Mouse (Mus musculus) spleen, postnatal 10 days (tissue): ENCODE data around the gene Gm20388.

Experiments
- DNase-seq, 2 experiments: peaks; one replicate each; pipeline ENCODE4 v3.0.0; 2021 to 2022; ENCODE audit warnings: low spot score in 2 of 2

Gm20388 gene

DNA sequence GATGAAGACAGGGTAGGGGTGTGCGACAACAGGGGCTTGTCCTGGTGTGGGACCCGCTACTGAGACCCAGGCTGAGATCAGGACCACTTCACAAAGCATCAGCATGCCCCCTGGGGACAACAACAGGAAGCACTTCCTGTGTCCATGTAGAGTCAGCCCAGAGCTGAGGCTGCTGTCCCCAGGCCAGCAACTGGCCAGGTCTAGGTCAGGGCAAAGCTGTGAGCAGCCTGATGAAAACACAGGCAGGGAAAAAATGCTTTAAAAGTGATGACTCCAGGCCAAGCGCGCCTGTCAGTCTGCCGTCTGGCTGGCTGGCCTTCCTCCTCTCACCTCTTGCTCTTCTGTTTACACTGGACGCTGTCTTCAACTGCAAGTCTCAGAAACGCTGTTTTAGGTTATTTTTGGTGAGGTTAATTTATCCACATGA lies 1721.0 kb downstream of the Gm20388 start:
- no peak for DNase-seq

DNA sequence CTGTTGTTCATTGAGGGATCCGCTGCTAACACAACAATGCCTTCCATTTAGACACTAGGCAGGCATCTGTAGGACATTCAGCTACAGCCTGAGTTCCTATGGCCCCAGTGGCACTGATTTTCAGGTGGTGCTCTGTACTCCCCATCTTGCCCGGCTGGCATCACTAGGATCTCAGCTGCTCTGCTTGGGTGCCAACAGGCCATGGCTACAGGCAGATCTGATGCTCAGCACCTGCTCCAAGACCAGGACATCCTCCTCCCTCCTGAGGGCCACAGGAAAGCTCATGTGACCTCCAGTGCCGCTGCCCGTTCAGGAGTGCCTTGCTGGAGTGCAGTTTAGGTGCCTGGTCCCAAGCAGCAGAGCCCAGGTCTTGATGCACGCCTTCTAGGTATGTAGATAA lies 1721.8 kb downstream of the Gm20388 start:
- no peak for DNase-seq

DNA sequence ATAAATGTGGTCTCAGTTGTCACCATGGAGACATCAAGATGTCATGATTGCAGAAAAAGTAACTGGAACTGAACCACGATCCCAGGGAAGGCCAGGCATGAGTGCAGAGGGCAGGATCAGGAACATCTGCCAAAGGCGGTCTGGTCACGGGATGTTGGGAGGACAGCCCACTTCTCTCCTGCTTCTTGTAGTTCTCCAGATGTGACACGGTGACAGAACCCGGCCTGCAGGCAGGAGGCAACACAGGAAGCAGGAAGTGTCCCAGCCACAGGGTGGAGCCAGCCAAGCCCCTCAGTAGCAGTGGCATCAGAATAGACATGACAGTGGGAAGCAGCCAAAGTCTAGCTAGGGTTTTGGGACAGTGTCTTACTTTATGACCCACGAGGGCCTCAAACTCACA lies 1724.9 kb downstream of the Gm20388 start:
- no peak for DNase-seq

DNA sequence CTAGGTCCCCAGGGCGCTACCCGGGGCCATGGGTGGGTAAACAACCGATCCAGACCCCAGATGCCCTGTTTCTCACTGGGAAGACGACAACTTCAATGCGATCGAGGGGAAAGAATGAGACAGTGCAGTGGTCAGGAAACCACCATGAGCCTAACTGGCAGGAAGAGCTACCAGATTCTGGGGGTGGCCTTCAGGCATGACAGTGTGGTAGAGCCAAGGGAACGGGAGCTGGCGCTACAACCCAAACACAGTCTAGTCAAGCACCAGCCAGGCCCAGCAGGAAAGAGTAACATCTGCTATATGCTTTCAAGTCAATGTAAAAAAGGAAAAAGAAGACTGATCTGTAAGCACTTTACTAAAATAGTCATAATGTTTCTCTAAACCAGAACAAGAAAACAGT lies 1725.5 kb downstream of the Gm20388 start:
- no peak for DNase-seq

DNA sequence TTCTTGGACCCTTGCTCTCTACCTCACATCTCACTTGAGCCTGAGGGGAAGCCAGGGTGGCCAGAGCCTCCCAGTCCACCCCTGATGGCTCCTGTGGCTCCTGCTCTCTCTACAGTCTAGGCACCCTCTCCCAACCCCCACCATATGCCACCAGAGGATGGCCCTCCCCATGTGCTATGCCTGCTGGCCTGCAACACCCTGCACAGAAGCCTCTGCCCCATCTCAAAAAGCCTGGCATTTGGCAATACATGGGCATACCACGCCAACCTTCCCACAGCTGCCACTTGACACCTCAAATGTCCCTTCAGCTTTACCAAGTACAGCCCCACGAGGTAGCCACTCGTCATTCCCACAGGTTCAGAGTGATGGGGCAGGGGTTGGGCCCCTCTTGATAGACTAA lies 1732.2 kb downstream of the Gm20388 start:
- no peak for DNase-seq

DNA sequence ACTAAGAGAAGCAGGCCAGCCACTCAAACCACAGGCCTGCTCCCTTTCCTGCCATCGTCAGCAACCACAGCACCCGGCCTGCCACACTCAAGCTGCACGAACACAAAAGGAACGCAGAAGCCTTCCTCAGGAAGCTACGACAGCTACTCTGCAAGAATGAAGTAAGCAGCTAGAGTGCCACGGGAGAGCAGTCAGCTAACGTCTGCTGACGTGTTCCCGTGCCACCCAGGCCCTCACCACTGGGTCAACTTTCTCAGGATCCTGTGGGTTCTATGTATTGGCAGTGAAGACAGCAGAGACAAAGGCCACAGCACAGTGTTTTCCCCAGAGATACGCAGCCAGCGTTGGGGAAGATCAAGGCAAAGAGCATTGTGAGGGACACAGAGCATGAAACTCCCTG lies 1732.7 kb downstream of the Gm20388 start:
- DNase-seq = no peak

DNA sequence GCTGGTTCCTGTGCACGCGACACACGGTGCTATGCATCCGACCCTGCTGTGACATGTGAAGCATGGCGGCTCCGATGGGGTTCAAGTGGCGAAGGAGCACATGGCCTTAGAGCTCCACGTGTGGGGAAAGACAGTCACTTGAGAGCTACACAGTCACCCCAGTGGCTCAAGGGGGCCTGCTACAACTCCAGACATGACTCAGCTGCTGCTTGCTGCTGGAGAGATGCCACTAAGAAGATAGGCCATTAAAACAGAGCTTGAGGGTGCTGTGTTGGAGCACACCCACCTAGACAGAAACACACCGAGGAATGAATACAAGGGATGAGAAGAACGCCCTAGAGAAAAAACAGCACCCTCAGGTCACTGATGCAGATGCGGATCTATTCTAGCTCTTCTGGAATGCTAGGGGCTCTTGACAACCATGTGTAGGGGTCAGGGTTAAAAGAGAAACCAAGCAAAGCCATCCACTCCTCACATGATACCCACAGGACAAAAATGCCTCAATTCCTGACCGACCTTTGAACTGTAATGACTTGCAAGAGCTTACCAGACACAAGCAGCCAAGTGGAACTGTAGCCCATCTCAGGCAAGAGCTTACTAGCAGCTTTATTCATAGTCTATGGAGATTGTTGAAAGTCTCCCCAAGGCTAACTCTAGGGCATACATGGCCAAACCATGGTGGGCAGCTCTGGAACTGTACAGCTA lies 1737.0 kb downstream of the Gm20388 start:
- no peak for DNase-seq

DNA sequence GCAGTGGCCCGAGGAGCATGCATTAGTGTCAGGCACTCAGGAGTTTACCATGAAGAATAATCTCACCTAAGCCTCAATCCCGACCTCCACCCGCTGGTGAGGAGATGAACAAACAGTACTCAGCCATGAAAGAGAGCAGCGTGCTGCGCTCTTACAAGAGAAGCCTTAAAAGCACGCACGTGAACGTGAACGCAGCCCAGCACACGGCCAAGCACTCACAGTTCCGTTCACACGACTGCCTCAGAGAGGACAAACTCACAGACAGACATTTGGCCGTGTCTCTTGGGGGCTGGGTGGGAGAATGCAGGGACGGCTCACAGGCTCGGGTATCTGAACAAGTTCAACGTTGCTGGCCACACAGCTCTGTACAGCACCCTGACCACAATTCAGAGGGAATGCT lies 1737.8 kb downstream of the Gm20388 start:
- DNase-seq = no peak

DNA sequence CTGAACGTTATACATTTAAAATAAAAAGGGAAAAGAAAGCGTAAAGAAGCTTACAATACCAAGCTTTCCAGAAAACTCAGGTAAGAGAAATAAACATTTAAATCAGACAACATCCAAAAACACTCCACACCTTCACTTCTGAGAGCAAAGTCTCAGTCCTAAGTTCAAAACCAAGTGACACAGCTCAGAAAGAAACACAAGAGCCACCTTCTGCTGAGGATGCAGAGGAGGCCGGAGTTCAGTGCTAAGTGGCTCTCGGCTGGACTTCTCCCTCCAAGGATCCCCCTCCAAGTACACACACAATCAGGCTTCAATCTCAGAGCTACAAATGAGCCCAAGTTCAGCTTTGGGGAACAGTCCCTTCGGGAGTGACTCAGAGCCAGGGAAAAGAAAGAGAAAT lies 1738.8 kb downstream of the Gm20388 start:
- no peak for DNase-seq

DNA sequence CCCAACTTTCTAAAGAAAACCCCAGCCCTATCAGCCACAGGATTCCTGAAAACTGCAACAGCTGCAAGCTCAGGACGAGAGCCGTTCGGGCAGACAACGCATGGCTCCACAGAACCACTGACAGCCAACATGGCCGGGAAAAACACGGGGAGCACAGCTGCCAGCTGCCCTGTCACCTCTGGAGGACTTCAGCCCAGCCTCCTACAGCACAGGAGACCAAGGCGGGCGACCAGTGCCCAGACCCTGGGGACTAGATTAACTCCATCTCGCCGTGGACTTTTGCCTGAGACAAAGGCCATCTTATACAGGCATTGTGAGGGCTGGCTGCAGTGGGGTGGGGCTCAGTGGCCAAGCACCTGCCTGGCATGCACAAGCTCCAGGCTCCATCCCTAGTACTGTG lies 1739.3 kb downstream of the Gm20388 start:
- DNase-seq = no peak

DNA sequence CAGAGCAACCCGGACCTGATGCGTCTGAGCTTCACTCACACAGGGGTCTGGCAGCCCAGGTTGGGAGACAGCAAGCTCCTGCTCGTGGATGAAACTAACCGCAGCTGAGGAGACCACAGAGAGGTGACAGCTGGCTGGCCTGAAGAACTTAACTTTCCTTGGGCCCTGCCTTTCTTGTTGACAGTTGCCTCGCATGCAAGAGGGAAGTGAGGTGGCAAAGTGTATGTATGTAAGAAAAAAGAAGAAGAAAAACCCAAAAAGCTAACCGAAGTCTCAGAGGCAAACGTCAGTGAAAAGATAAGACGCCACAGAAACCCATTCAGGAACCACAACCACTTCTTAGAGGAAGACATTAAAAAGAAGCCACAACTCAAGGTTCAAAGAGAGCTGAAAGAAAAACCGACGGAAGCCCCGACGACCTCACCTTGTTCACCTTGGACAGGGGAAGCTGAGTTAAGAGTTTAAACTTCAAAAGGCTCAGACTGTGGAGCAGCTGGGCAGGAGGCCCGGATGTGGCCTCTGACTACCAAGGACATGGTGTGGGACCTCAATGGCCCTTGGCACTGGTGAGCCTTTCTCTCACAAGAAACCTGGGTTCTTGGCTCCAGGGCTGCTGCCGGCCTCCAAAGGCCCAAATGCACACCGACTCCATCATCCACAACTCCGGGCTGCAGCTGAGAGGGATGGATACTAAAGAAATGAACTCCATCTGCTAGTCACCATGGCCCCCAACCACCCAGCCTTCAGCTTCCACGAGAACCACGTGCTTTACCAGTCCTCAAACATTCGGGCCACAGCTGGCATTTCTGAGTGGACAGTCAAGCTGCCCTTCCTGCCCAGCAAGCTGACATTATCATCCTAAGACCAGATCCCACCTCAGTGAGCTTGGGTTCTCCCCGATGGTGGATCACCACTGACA lies 1740.0 kb downstream of the Gm20388 start:
- DNase-seq = no peak

DNA sequence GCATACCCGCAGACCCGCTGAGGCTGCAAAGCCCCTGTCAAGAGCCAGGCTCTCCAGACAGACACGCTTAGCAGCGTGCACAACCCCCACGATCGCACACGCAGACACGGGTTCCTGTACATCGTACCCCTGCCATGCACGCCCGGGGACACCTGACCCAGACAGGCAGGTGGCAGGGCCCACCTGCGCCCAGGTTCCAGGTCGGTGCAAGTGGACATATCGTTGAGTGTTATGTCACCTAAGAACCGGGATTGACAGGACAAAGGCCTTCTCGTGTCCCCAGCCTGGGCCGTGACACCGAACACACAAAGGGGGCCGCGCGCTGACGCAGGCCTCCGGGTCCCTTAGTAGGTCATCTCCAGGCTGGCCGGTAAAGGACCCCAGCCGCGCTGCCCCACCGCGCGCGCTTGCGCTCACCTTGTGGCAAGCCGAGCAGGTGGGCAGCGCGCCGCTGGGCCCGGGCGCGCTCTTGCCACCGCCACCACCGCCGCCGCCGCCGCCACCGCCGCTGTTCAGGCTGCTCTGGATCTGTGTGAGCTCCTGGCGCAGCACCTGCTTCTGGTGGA lies 1740.8 kb downstream of the Gm20388 start:
- DNase-seq = no peak

DNA sequence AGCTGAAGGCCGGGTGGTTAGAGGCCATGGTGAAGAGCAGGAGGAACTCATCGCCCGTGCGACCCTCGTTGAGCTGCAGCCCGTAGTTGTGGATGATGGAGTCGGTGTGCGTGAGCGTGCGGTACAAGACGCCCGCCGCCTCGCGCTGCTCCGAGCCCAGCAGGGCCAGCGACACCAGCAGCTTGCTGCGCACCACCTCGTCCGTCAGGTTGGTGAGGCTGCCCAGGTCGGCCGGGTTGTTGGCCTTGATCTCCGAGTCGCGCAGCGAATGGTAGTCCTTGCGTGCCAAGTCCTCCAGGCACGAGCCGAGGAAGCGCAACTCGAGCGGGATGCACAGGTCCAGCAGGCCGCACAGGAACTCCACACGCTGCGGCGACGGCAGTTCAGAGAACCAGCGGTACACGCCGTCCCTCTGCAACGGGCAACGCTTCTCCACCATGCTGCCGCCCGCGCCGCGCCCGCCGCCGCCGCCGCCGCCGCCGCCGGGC lies 1741.3 kb downstream of the Gm20388 start:
- DNase-seq = no peak

DNA sequence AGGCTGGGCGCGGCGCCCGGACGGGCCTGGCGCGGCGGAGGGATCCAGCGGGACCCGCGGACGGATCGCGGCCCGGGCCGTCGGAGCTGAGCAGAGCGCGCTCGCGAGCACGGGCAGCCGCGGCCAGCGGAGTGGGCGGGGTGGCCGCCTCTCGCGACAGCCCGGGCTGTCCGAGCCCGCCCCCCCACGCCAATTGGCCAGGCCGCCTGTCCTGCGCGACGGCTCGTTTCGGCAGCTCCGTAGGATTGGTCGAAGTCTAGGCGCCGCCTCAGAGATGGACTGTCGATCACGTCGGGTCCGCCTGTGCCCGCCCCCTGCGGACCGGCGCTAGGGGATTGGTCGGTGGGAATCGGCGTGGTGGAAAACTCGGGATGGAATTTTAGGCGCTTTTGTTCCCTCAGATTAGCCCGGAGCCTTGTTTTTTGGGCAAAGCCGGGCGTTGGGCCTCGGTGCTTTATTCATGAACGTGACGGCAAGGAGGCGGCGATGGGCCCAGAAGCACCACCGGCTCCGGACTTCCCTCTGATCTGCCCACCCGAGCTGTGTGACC lies 1742.2 kb downstream of the Gm20388 start, which contains the start of gene Zcchc14:
Zcchc14 (minus strand) TSS at position 128 of the 550 bp plus-strand sequence.
- DNase-seq = peak in 1 of 2 experiments; percentile 65

DNA sequence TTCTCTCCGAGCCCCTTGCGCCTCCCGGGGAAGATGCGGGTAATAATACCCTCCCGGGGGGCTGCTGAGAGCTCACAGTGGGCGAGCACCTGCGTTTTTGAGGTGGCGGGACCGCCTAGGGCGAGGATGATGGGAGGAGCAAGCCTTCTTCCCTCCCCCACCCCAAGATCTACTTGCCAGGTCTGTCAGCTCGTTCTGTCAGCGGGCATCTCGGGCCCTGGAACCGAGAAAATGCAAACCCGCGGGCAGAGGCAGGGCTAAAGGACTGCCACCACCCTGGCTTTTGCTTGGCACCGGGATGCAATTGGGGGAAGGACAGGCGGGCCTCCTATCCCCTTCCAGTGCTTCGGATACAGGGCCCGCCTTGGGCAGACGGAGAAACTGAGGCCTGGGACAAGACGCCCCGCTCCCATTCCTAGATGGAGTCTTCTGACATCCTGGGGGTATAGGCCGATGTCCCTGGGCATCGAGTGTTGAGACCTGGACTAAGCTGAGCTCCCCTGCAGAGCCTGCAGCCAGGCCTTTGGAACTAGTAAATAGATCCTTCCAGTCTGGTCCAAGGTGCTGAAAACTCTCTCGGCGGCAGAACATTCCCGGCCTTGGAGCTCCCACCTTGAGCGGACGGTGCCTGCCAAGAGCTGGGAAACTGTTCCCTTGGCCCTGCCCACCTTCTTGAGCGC lies 1742.8 kb downstream of the Gm20388 start:
- DNase-seq = no peak

DNA sequence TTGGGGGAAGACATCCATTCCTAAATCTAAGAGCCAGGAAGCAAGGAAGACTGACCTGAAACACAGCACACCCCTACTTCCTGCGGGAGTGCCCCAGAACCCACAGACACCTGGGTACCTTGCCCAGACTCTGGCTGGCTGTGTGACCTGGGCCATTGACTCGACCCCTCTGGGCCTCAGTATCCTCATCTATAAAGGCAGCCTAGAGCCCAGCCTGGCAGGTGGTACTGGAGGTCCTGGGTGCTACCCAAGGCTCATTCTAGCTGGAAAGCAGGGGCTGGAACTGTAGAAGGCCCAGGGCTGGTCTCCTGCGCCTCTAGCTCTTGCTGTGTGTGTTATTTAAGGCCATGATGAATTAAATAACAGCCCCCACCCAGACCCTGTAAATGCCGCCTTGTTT lies 1743.5 kb downstream of the Gm20388 start:
- DNase-seq = no peak

DNA sequence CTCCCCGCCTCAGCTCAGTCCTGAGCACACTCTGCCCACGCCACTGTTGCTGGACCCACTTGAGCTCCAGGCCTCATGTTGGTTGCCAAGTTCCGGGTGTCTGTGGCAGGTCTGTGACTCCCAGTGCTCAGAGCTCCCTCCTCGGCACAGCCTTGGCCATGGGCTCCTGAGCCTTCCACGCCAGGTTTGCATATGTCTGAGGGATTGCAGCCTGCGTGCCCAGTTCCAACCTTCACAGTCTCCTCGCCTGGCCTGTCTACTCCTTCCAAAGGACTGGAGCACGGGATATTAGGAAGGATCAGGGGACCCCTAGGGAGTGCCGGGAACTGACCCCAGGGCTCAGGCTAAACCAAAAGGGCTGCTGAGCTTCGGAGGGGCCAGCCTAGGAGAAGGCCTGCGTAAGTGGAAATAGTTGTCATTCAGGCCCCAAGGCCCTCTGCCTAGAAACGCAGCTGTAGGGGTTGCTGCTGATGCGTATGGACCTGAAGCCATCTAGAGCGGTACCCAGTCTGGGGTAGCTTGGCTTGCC lies 1744.4 kb downstream of the Gm20388 start:
- no peak for DNase-seq

DNA sequence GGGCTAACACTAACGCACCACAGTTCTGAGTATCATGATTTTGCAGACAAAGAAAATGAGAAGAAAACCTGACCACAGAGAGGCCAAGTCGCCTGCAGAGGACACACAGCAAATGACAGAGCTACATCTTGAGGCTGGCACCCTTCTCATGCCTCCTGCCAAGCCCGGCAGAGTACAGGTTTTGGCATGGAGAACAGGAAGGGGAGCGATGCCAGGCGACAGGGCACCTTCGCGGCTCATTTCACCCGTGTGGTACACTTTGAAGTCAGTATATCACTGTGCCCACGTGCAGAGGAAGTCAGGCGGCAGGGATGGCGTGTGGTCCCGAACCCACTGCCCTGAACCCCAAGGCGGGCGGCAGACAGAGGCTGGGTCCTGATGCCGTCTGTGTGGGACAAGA lies 1750.0 kb downstream of the Gm20388 start:
- DNase-seq = no peak

DNA sequence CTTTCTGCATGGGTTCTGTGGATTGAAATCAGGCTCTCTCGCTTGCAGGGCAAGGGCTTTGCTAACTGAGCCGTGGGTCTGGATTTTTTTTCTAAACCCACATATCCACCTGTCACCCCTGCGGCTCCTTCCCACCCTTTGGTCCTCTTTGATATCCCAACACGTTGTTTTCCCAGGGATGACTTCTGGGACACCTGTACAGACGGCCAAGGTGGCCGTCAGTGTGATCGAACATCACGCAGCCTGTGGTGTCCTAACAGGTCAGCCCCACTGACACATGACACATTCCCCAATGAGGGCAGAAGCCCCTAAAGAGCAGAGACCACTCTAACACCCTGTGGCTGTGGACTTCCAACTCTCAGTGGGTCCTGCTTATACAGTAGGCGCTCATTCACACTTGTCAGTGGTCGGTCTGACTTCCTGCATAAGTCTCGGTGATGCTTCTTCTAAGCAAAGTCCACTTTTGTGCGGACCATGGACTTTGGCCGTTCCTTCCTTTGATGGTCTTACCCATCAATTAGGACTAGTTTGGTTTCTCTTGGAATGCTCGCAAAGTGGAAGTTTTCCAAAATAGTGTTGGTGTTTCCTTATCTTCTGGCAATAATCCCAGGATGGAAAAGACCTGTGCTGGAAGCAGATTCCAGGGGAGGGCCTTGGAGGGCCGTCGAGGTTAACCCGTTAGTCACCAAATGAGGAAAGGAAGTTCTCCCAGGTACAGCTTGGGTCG lies 1751.2 kb downstream of the Gm20388 start:
- DNase-seq = no peak

DNA sequence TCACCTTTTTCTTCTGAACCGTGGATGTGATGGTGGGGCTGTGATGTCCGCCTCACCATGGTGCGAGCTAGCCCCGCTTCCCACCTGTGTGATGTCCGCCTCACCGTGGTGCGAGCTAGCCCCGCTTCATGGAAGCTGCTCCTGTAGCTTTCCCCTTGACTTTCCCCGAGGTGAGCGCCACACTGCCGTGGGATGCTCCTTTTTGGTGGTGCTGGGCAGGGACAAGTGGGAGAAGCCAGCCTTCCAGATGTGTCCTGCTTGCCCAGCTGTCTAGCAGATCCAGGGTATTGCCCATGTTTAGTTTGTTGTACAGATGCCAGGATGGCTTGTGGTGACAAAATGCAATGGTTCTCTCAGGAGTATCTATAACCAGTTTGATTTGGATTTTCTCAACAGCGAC lies 1752.5 kb downstream of the Gm20388 start:
- no peak for DNase-seq

DNA sequence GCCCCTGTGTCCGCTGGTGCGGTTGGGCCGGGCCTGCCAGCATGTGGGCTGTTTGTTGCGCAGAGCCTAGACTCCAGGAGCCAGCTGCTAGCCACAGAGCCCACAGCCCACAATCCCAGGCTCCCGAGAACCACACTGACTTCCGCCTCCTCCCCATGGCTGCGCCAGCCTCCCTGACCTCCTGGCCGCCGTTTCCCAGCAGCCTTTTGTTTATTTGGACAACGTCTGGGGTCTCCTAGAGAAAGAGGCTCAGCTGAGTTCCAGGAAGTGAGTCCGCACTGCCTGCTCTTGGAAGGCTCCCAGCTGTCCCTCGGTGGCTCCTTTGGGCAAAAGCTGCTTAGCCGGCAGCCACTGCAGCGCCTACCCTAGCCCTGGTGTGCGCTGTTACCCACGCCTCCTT lies 1754.7 kb downstream of the Gm20388 start:
- DNase-seq = peak in 1 of 2 experiments; percentile 28
